Mouse (Mus musculus) adrenal gland, postnatal 4 days (tissue): ENCODE measurements around the gene Flywch2. TPM values are rescaled to one million over a fixed set of nuclear protein-coding genes. Genes with fewer than 3 reads are reported as not detected.
A peak's percentile ranks its signal among the peaks of the same experiment; 100 is the strongest.

Source experiments
- DNase-seq, 2 experiments: peaks; one replicate each; pipeline ENCODE4 v3.0.0; 2021 to 2022; ENCODE audit warnings: low spot score in 2 of 2, mixed read lengths in 2 of 2
- total RNA-seq, 2 experiments: library from RNA; stranded (reverse); gene quantifications; 2 replicates each; pipeline ENCODE4 v1.2.3; 2021

The Flywch2 gene
- total RNA-seq, 2 experiments from 2014 or later: 14.0 to 14.4 TPM

DNA sequence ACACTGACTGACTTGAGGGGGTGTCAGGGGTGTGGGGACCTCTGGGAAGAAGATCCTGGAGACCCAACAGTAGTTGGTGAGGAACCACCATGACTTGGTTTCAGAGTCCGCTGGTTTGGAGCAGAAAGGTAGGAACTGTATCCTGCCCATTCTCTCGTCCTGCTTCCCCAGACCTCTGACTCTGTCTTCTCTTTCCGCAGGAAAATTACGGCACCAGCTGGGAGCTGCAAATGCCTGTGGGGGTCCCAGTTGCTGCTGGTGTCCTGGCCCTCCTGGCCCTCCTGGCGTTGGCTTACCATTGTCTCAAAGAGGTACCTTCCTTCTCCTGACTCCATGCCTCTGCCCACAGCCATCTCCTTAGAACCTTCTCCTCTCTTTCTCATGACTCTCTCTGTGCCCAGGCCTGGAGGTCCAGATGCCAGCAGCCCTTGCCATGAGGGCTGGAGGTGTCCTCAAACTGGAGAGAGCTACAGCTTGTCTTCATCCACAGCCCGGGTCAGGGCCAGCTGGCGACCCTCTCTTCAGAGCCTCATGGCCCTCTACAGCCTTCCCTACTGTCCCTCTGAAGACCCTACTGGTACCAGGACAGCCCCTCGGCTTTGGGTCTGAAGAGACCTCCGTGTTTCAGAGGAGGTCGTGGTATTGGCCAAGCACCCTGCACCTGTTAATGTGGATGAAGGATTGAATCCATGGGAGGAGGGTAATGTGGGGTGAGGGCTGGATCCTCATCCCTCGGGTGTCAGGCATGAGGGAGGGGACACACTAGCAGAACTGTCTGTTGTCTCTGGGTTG lies 36.3 kb downstream of the Flywch2 start:
- no peak for DNase-seq

- DNase-seq: peak in 1 of 2 experiments; percentile 49
Measured at GRCm38 (mm10) chr17:23748631-23749391, 37.1 kb downstream of the Flywch2 start.

DNA sequence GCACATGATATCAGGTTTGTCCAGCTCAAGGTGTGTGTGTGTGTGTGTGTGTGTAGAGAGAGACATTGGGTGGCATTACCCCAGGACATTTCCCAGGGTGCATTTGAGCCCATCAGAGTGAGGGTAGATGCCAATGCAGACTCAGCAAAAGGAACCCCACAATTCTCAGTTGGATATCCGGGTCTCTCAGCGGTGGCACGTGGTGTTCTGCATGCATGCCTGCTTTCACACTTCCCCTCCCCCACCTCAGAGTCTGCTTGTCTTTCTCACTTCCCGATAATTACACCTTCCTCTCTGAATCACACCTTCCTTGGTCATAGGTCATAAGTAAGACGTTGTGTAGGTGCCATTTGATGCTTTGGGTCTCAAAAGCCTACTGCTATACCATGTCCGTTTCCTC lies 37.9 kb downstream of the Flywch2 start:
- no peak for DNase-seq

DNA sequence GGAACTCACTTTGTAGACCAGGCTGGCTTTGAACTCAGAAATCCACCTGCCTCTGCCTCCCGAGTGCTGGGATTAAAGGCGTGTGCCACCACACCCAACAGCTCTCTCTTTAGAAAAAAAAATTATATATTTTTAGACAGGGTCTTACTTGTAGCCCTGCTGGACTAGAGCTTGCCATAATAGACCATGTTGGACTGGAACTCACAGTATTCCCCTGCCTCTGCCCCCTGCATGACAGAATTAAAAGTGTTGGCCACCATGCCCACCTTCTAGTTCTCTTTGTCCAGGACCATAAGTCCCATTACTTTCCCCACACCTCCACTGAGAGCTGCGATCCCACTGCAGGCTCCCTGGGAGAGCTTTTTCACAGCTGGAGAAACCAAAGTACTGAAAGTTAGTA lies 38.4 kb downstream of the Flywch2 start:
- no peak for DNase-seq

DNA sequence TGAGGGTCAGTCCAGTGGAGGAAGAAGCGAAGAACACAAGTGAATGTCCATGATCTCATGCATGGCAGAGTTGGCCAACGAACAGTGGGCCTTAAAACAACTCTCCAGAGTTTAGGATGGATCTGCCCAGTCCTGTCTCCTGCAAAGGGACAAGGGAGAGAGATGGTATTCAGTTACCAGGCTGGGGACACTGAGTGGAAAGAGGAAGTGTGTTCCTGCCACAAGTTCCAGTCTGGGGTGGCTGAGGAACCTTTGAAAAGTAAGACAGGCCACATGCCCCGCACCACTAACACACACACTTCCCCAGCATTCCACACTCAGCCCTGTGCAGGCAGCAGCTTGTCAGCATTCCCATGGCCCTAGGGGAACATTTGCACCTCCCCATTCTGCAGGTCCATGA lies 39.1 kb downstream of the Flywch2 start:
- no peak for DNase-seq

- no peak for DNase-seq
Measured at GRCm38 (mm10) chr17:23746311-23746710, 39.6 kb downstream of the Flywch2 start.

- DNase-seq: no peak
Measured at GRCm38 (mm10) chr17:23745301-23746251, 40.3 kb downstream of the Flywch2 start, which contains the start of gene Kremen2. Kremen2 (minus strand) TSS chr17:23745833.

DNA sequence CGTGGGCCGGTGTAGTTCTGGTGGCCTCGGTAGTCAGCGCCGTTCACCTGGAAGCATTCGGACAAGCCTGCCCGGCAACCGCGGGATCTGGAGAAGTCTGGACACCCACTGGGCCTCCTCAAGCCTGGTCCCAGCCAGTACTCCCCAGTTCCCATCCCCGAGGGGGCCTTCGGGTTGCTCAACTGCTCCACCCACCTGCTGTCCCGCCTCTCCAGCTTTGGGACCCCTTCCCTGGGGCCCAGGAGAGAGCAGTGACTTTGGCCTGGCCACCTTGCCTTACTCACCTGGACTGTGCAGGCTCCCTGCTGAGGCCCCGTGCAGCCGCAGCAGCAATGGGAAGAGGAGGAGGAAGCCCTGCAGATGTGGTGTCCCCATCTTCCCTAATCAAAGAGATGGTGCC lies 41.2 kb downstream of the Flywch2 start:
- no peak for DNase-seq

DNA sequence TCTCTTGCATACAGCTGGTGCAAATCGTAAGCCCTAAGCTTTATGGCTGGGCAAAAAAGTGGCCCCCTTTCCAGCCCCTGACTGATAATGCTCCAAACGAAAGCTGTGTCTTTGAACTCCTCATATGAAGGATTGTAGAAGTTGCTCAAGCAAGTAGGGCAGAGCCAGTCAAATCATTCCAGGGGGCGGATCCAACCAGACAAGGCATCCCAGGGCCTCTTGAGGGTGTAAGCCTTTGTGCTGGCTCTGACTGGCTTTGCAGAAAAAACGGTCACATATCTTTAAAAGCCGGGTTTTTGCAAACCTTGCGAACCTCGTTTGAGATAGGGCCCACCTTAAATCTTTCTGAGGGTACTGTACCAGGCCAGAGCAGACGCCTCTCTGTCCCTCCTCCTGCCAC lies 41.8 kb downstream of the Flywch2 start:
- no peak for DNase-seq

DNA sequence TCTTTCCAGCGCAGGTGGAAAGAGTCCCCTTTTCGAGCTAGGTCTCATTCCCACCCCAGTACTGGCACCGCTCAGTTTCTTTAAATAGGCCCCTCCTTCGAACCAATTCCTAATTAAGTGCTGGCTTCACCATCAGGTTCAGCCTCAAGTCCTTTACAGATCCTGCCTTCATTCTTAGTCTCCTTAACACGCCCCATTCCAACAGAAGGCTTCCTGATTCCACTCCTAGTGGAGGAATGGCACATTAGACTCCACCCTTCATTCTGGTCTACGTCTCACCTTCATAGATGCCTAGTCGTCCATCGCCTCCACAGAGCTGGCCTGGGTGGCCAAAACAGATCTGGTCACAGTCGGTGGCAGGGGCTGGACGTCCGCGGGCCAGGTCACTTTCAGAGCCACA lies 42.9 kb downstream of the Flywch2 start:
- DNase-seq: no peak

- DNase-seq: no peak
Measured at GRCm38 (mm10) chr17:23742210-23742793, 43.6 kb downstream of the Flywch2 start.

DNA sequence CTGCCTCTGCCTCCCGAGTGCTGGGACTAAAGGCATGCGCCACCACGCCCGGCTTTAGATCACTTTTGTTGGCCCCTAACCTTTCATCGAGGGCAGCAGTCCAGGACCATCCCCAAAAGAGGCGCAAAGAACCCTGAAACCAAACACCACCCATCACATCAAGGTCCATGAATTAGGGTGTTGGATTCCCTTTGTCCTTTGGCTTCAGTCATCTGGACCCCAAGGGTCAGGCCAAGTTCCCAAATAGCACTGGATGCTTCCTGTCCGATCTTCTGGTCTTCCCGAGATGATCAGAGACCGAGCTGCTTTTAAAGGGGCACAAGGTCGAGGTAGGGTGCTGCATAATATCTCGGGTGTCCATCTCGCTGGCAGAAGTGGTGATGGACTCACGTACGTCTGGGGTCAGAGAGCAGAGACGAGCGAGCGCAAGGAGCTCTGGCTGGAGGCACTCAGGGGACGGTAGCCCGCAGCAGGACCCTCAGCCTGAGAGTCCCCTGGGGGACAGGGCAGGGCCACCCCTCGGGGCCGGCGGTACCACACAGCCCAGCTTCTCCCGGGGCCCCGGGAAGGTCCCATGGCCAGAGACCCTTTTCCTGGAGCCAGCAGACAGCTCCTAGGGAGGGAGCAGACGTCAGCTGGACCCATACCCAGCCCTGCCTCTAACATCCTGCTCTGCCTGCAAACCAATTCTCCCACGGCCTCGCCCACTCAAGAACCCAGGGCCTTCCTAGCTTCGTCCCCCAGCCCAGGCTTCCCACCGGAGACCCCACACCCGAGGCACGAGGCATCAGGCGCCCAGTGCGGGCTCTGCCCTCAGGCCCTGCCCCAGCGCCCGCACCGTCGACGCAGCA lies 44.3 kb downstream of the Flywch2 start:
- no peak for DNase-seq

GRCm38 (mm10) chr17:23740598-23741021 lies 45.3 kb downstream of the Flywch2 start, which contains the start of gene Paqr4:
Paqr4 (minus strand) TSS chr17:23740867.
- DNase-seq: no peak

GRCm38 (mm10) chr17:23740136-23740584 lies 45.7 kb downstream of the Flywch2 start:
- DNase-seq: peak; percentile 68 to 84

GRCm38 (mm10) chr17:23739202-23740135 lies 46.4 kb downstream of the Flywch2 start:
- DNase-seq: no peak

- no peak for DNase-seq
Measured at GRCm38 (mm10) chr17:23738836-23739201, 47.1 kb downstream of the Flywch2 start.

DNA sequence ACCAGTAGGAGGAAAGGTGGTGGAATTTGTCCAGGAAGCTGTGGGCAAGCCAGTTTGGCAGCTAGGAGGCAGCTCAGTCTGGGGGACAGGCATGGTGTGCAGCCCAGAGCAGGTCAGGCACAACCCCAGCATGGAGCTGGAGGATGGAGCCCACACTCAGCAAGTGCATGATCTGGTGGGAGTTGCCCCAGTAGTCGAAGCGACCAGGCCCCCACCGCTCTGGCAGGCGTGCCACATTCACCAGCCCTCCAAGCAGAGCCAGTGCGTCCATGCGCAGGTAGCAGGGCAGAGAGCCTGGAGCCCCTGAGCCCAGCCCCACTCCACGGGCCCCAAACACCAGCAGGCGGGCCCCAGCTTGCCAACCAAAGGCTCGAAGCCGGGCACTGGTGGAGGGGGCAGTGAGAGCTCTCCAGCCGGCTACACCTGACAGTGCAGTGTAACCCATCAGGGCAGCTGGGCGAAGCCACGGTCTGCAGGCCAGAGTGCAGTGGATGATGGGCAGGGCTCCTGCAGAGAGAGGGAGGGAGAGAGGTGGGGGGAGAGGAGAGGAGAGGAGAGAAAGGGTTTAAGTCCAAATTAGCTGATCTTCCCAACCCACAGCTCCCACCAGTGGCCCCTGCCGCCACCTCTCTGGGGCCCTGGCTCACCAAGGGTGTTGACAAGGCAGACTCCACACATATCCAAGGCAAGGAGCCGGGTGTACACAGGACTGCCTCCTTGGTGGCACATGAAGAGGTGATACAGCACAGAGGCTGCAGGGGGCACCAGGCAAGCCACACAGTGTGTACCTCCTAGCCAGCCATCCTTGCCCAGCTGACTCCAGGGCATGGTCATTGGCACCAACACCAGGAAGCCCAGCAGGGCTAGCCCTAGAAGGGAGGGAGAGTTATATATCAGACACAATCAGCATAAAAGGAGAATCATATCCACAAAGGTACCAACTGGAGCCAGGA lies 48.1 kb downstream of the Flywch2 start:
- DNase-seq: no peak
